Mouse (Mus musculus): ENCODE measurements around the gene Epop.

Gene Epop

GRCm38 (mm10) chr11:97629576-97629975 lies at the start of gene Epop:
TSS of gene Epop (minus strand) at chr11:97629702.
- peak; percentile 84 to 85 for DNase-seq

DNA sequence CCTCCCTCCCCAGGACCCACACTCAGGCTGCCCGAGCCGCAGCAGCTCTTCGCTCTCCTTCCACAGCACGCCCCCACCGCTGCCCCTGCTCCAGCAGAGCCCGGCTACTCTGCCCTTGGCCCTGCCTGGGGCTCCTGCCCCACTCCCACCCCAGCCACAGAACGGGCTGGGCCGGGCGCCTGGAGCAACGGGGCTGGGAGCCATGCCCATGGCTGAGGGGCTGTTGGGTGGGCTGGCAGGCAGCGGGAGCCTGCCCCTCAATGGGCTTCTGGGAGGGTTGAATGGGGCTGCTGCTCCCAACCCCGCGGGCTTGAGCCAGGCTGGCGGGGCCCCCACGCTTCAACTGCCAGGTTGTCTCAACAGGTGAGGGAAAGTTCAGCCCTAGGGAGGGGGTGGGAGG lies 48.8 kb upstream of the Epop start:
- DNase-seq = no peak

DNA sequence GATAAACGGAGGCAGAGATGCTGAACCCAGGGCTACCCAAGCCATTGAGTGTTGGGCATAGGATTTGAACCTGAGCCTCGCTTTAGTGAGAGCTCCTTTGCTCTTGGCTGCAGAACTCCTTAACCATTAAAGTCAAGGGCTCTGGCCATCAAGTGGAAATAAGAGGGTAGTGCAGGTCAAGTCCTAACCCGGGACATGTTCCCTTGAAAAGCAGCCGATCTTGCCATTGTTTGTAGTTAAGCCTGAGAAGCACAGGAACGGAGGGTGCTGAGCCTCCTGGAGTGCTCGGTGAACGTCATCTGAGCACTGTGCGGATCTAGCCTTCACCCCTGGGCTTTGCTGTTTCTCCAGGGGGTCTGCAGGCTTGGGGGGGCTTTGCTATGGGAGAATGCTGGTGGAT lies 48.3 kb upstream of the Epop start:
- no peak for DNase-seq

DNA sequence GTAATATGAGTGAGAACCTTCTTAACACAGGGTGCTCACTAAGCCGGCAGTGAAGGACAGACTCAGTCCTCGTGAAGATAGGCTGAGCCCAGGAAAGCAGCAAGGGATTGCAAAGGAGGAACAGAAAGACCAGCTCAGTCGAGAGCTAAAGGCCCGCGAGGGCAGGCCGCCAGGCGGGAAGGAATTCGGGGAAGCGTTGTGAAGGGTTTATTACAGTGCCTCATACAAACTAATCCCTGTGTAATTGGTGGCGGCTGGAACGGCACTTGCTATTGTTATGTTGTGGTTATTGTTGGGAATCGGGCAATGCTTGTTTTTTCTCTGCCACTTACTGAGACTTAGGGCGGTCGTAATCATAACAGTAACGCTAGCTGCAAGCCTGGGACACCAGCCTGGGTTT lies 47.9 kb upstream of the Epop start:
- DNase-seq = no peak

DNA sequence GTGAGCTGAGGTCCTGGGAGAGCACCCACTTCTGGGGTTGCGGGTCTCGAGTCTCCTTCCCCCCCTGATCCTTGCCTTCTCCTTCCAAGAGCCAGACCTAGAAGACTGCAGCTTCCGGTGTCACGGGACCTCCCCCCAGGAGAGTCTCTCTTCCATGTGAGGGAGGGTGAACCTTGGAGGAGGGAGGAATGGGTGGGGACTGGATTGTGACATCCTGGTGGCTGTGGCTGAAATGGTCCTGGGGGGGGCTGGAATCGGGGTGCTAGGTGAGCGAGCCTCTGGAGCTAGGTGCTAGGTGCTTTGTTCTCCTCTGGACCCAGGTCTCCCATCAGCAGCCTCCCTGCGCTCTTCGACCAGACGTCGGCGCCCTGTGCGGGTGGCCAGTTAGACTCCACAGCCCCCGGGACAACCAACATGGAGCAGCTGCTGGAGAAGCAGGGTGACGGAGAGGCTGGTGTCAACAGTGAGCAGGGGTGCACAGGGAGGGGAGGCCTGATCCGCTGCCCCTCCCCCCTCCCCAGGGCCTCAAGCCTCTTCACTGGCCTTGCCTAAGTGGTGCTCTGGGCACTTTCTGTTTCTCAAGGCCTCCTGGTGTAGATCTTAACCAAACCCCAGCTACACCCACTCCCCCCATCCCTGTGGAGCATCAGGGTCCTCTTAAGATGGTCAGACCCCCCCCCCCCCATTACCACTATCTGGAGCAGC lies 46.7 kb upstream of the Epop start:
- no peak for DNase-seq

DNA sequence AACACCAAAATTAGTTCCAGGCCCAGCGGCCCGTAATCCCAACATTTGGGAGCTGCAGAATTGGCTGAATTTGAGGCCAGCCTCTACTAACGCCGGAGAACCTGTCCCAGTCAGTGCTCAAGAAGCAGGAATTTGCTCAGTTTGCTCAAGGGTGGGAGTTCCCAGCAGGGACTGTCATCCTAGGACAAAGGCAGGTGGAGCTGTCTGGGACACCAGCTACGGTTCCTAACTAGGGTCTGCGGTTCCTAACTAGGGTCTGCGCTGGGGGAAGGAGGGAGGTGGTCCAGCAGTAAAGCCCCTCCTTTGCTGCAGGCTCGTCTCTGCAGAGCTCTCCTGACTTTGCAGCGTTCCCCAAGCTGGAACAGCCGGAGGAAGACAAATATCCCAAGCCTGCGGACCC lies 43.6 kb upstream of the Epop start:
- no peak for DNase-seq

GRCm38 (mm10) chr11:97671177-97671527 lies 41.6 kb upstream of the Epop start:
- no peak for DNase-seq

GRCm38 (mm10) chr11:97670234-97671176 lies 41.0 kb upstream of the Epop start:
- no peak for DNase-seq

- no peak for DNase-seq
These were observed 40.3 kb upstream of the Epop start for GRCm38 (mm10) chr11:97669829-97670228.

GRCm38 (mm10) chr11:97669268-97669667 lies 39.8 kb upstream of the Epop start:
- DNase-seq = no peak

GRCm38 (mm10) chr11:97668160-97668559 lies 38.7 kb upstream of the Epop start:
- DNase-seq = no peak

- no peak for DNase-seq
These were observed 37.3 kb upstream of the Epop start for GRCm38 (mm10) chr11:97666794-97667193.

- DNase-seq = no peak
These were observed 36.7 kb upstream of the Epop start for GRCm38 (mm10) chr11:97666221-97666620.

DNA sequence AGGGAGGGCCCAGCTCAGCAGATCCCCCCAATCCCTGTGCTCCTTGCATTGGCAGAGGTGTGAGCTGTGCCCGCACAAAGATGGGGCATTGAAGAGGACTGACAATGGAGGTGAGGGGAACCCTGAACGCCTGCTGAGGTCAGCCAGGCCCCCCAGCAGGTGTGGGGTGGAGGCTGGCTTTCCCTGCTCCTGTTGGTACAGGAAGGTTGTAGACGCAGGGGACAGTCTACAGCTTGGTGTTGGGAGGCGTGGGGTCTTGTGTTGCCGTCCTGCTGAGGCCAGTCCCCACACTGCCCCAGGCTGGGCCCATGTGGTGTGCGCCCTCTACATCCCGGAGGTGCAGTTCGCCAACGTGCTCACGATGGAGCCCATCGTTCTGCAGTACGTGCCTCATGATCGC lies 35.9 kb upstream of the Epop start:
- DNase-seq = no peak

DNA sequence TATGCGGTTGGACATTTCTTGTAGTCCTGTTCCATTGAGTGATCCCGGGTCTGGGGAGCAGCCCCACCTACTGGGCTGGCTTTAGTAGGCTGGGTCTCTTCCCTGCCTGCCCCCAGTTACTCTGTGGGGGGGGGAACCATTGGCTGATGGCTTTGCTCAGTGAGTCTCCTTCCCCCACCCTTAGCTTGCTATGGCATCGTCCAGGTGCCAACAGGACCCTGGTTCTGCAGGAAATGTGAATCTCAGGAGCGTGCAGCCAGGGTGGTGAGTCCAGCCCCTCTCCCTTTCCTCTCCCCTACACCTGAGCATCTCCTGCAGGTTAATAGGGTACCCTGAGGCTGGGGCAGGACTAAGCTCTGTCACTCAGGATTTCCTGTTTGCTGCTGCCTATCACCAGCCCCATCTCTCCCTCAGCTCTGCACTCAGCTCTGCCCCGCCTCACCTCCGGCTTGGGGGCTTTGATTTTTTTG lies 35.3 kb upstream of the Epop start:
- DNase-seq = no peak

- peak in 1 of 2 experiments; percentile 34 for DNase-seq
These were observed 34.8 kb upstream of the Epop start for GRCm38 (mm10) chr11:97664339-97664665.

DNA sequence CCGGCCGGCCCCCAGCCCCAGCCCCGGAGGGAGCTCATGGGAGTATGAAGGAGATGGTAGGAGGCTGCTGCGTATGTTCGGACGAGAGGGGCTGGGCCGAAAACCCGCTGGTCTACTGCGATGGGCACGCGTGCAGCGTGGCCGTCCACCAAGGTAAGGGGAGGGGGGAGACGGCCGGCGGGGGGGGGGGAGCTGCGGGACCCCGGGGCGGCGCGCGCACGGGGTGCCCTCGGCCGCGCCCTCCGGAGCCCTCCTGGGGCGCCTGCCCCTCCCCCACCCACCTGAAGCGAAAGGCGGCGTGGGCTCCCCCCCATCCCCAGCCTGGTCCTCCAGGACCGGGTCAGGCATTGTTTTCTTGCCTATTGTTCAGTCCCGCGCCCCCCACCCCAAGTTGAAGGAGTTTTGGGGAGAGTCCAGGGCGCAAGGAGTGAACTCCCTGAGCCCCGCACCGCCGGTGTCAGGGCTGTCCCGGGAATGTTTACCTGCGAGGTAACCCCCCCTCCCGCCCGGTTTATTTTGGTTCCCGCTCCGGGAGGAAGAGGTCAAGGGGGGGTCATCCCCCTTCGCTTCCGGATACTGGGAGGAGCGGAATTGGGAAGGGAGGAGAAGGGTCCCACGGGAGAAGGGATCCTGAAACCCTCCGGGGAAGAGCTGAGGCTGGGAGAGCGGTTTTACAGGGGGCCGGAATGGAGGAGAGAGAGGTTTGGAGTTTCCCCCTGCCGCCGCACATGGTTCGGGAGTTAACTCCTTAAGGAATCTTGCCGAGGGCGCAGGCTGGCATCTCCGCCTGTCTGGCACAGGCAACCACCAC lies 34.2 kb upstream of the Epop start:
- peak in 1 of 2 experiments; percentile 51 for DNase-seq

- DNase-seq = peak; percentile 54 to 71
These were observed 33.5 kb upstream of the Epop start, which contains the start of gene Mllt6 for GRCm38 (mm10) chr11:97662893-97663527. TSS of gene Mllt6 (plus strand) at chr11:97663414.

- peak in 1 of 2 experiments; percentile 59 for DNase-seq
These were observed 32.8 kb upstream of the Epop start for GRCm38 (mm10) chr11:97662207-97662892.

- peak; percentile 78 to 80 for DNase-seq
These were observed 32.2 kb upstream of the Epop start for GRCm38 (mm10) chr11:97661648-97662133.

- peak in 1 of 2 experiments; percentile 38 for DNase-seq
These were observed 31.5 kb upstream of the Epop start for GRCm38 (mm10) chr11:97660734-97661647.

Data from spleen, adult 18-20 months (tissue).